Mouse (Mus musculus) liver, postnatal 0 days (tissue): ENCODE results near the gene Anxa4. TPM values are rescaled to one million over a fixed set of nuclear protein-coding genes. Genes with fewer than 3 reads are reported as not detected.

Source experiments
- ATAC-seq: fragments of 200-750 bp; cut with Nextera tagmentation; 2 replicates; pipeline ENCODE4 v1.8.0; 2017; ENCODE audit warnings: mild to moderate bottlenecking, moderate library complexity
- DNase-seq: peaks from one replicate; pipeline ENCODE4 v3.0.0-alpha.2; 2016
- H3K27ac ChIP-seq: fragments of 300-500 bp; sonication (generic); 2 replicates; pipeline ENCODE4 v1.5.1; 2014; ENCODE audit warnings: antibody characterized with exemption, moderate library complexity, mild to moderate bottlenecking, low read depth
- H3K27me3 ChIP-seq: fragments of 300-500 bp; sonication (generic); 2 replicates; pipeline ENCODE4 v1.6.1; 2014; ENCODE audit warnings: low read length, control low read depth, mixed read lengths; ENCODE audit not compliant: insufficient read depth
- H3K36me3 ChIP-seq: fragments of 300-500 bp; sonication (generic); replicated peaks from 2 replicates; pipeline ENCODE4 v1.6.1; 2014; ENCODE audit warnings: mild to moderate bottlenecking, control low read depth, low read length, moderate library complexity, mixed read lengths; ENCODE audit not compliant: insufficient read depth
- H3K4me1 ChIP-seq: fragments of 300-500 bp; sonication (generic); 2 replicates; pipeline ENCODE4 v1.6.1; 2014; ENCODE audit warnings: antibody characterized with exemption, mild to moderate bottlenecking, control low read depth; ENCODE audit not compliant: insufficient read depth
- H3K4me2 ChIP-seq: fragments of 300-500 bp; sonication (generic); 2 replicates; pipeline ENCODE4 v1.6.1; 2014; ENCODE audit warnings: low read depth, mild to moderate bottlenecking, low read length, moderate library complexity, mixed read lengths
- H3K4me3 ChIP-seq: fragments of 300-500 bp; sonication (generic); 2 replicates; pipeline ENCODE4 v1.5.1; 2014; ENCODE audit warnings: low read depth, low read length
- H3K9ac ChIP-seq: fragments of 300-500 bp; sonication (generic); replicated peaks from 2 replicates; pipeline ENCODE4 v1.6.1; 2014; ENCODE audit warnings: mild to moderate bottlenecking, moderate library complexity
- H3K9me3 ChIP-seq: fragments of 300-500 bp; sonication (generic); 2 replicates; pipeline ENCODE4 v1.6.1; 2016; ENCODE audit warnings: mild to moderate bottlenecking, control low read depth, low read length, mixed read lengths
- CTCF ChIP-seq: sonication (generic); IDR thresholded peaks from 2 replicates; pipeline ENCODE4 v1.5.1; 2016; ENCODE audit warnings: antibody characterized with exemption, low read depth
- EP300 ChIP-seq: IDR thresholded peaks from 2 replicates; pipeline ENCODE4 v1.6.1; 2016; ENCODE audit warnings: antibody characterized with exemption, low read depth, mild to moderate bottlenecking
- WGBS: fragments of 180-500 bp; shearing (Covaris S2); extraction: QIAGEN DNeasy Blood & Tissue Kit; methylation state at CpG from one replicate; pipeline ENCODE4 v1.1.7; 2014; ENCODE audit not compliant: insufficient replicate concordance; 5-methylcytosine and 5-hydroxymethylcytosine counted together
- polyA plus RNA-seq: library from polyadenylated mRNA; unstranded; fragments of >200 nt; fragmentation: Nextera tagmentation; extraction: Ambion mirVana; gene quantifications from 2 replicates; pipeline ENCODE4 v1.2.1, GENCODE M21; 2015

Gene Anxa4
- polyA plus RNA-seq, 1 experiment from 2014 or later, result 32.7 TPM

DNA sequence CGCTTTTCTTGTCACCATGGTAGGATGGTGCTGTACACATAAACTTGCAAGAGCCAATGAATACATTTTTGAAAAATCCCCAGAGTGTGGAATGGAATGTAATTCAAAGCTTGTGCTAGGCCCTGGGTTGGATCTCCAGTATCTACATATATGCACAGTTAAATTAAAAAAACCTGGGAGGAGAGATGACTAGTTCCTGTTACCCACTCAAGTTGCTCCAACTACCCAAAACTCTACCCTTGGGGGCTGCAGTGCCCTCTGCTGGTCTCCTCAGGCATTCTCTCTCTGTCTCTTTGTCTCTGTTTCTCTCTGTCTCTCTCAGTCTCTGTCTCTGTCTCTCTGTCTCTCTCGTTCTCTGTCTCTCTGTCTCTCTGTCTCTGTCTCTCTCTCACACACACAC is 34.0 kb upstream of the Anxa4 start:
- Histone ChIP-seq H3K9me3 (no peaks in the 10 kb centered on the region), H3K4me2 (no peak overlapping the region), H3K27ac (no peak overlapping the region), H3K4me3 (no peak overlapping the region), H3K4me1 (peaks cover 16% of the 10 kb centered on the region), H3K27me3 (no peaks in the 10 kb centered on the region), H3K9ac (no peak overlapping the region), H3K36me3 (no peaks in the 10 kb centered on the region)
- WGBS, result 85% methylated on average over 2 of the region's 2 CpGs
- TF ChIP-seq EP300 (no peak), CTCF (peak; percentile 55)
- ATAC-seq (no peak), DNase-seq (no peak)

DNA sequence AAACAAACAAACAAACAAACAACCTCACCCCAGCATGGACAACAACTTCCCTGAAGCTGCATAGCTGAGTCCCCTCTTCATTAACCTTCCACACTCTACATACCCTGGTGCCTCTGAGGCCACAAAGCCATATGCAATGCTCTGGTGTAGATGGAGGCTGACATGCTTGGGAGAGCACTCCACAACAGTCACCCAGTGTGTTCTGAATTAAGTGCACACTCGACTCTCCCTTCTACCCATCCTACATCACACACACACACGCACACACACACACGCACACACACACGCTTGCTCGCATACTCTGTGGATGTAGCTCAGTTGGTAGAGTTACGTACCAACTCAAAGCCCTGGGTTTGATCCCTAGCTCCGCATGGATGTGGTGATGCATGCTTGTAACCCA is 31.0 kb upstream of the Anxa4 start:
- WGBS, result 82% methylated on average over 7 of the region's 7 CpGs
- no peak overlapping the region for H3K4me2 ChIP-seq
- H3K4me3 ChIP-seq, result no peak overlapping the region
- H3K27ac ChIP-seq, result no peak overlapping the region
- H3K9me3 ChIP-seq, result no peaks in the 10 kb centered on the region
- H3K9ac ChIP-seq, result no peak overlapping the region
- no peaks in the 10 kb centered on the region for H3K36me3 ChIP-seq
- ATAC-seq (no peak), DNase-seq (no peak)
- no peak for TF ChIP-seq CTCF
- no peak for TF ChIP-seq EP300
- peaks cover 14% of the 10 kb centered on the region for H3K4me1 ChIP-seq
- H3K27me3 ChIP-seq, result no peaks in the 10 kb centered on the region

DNA sequence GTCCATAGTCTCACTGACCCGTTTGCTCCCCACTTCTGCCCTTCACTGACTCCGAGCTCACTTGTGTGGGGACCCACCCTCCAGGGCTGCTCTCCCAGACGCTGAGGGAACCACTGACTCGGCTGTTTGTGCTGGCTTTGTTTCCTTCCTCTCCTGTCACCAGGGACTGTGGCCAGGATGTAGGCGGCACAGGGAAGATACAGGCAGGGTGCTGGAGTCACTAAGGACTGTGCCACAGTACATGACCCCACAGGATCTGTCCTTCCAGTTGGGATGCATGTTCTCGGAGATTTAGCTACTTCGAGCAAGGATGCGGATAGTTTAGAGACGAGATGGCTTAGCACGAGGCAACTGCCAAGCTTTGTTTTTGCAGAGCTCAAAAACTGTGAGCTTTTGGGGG is 30.4 kb upstream of the Anxa4 start:
- H3K4me1 ChIP-seq, result peaks cover 14% of the 10 kb centered on the region
- H3K27ac ChIP-seq, result no peak overlapping the region
- no peaks in the 10 kb centered on the region for H3K36me3 ChIP-seq
- H3K27me3 ChIP-seq, result no peaks in the 10 kb centered on the region
- no peak overlapping the region for H3K9ac ChIP-seq
- TF ChIP-seq EP300, result no peak
- H3K9me3 ChIP-seq, result no peaks in the 10 kb centered on the region
- H3K4me2 ChIP-seq, result no peak overlapping the region
- no peak overlapping the region for H3K4me3 ChIP-seq
- DNase-seq (peak; percentile 26), ATAC-seq (peak; percentile 41; the same call in 1 of the 2 replicates)
- 26% methylated on average over 10 of the region's 10 CpGs for WGBS

DNA sequence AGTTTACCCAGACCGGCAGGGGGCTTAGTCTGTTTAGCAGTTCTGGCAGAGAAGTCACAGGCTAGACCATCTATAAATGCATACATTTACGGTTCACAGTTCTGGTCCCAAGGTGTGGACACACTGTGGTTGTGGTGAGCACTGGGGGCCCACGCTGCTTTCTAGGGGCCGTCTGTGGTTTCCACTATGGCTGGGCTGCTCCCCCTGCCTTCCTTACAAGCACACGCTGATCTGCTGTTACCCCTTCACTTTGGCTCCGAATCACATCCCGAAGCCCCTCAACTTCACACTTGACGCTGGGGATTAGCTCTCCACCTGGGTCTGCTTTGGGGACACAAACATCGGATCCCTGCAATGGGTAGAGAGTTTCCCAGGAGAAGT is 29.7 kb upstream of the Anxa4 start:
- no peak overlapping the region for H3K27ac ChIP-seq
- H3K4me3 ChIP-seq, result no peak overlapping the region
- no peaks in the 10 kb centered on the region for H3K27me3 ChIP-seq
- H3K36me3 ChIP-seq, result no peaks in the 10 kb centered on the region
- no peak overlapping the region for H3K9ac ChIP-seq
- TF ChIP-seq CTCF, result no peak
- no peak for TF ChIP-seq EP300
- ATAC-seq, result no peak
- H3K4me1 ChIP-seq, result peaks cover 14% of the 10 kb centered on the region
- 21% methylated on average over 9 of the region's 9 CpGs for WGBS
- no peak for DNase-seq
- H3K4me2 ChIP-seq, result peak overlapping the region; percentile 61
- H3K9me3 ChIP-seq, result no peaks in the 10 kb centered on the region

DNA sequence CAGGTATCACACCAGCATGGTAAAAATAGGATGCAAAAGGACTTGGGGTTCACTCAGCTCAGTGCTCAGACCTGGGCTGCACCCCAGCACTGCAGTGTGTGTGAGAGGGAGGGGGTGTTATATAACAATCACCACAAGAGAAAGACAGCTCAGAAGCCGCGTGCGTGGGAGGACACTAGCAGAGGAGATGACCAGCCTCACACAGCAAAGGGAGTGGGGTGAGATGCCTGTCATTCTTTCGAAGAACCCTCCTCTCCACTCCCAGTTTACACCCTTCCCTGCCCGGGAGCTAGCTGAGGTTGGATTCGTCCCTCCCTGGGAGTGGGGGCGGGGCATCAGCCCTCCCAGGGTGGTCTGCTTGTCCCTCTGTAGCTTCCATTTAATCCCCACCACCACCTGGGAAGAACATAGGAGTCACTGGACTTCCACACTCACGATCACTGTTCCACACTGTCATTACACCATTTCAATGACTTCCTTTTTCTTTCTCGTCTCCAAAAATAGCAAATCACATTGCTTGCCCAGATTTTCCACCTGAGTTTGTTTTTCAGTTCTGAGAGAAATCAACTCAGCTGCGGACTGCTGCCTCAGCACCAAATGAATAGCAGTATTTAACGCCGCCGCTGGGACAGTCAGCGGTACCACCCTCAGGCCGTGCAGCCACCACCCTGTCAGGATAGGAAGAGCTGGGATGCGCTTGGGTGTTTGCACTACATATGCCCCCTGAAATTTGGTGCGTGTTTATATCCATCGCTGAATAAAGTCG is 29.1 kb upstream of the Anxa4 start:
- peak overlapping the region; percentile 61 for H3K4me2 ChIP-seq
- H3K4me1 ChIP-seq, result peaks cover 14% of the 10 kb centered on the region
- no peaks in the 10 kb centered on the region for H3K36me3 ChIP-seq
- peak; percentile 9; the same call in 1 of the 2 replicates for TF ChIP-seq CTCF
- no peak for TF ChIP-seq EP300
- H3K27ac ChIP-seq, result no peak overlapping the region
- no peak overlapping the region for H3K9ac ChIP-seq
- no peaks in the 10 kb centered on the region for H3K9me3 ChIP-seq
- WGBS, result 7% methylated on average over 19 of the region's 19 CpGs
- no peaks in the 10 kb centered on the region for H3K27me3 ChIP-seq
- H3K4me3 ChIP-seq, result 0 out of 2 replicates have a peak overlapping the region, but pooled peaks have one; percentile 19
- ATAC-seq (no peak), DNase-seq (no peak)

DNA sequence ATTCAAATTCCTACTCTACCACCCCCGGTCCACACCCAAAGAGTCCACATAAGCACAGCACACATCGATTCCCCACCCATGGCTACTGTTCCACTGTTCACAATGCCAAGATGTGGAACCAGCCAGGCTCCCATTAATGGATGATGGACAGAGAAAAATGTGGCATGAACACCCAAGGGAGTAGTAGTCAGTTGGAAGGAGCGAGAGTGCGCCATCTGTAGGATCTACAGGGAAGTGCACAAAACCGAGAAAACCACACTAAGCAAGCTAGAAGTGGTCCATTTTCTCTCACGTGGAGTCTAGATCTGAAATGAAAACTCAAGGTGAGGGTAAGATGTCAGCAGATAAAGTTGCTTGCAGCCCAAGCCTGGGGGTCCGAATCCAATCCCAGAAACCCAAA is 27.3 kb upstream of the Anxa4 start:
- TF ChIP-seq CTCF (peak; percentile 75), EP300 (no peak)
- 62% methylated on average over 7 of the region's 7 CpGs for WGBS
- H3K4me2 ChIP-seq, result no peak overlapping the region
- no peak overlapping the region for H3K9ac ChIP-seq
- no peak overlapping the region for H3K4me3 ChIP-seq
- peak; percentile 36 for DNase-seq
- ATAC-seq, result no peak
- no peaks in the 10 kb centered on the region for H3K9me3 ChIP-seq
- H3K36me3 ChIP-seq, result no peaks in the 10 kb centered on the region
- H3K4me1 ChIP-seq, result peaks cover 14% of the 10 kb centered on the region
- H3K27me3 ChIP-seq, result no peaks in the 10 kb centered on the region
- H3K27ac ChIP-seq, result no peak overlapping the region
